Mouse (Mus musculus): Measurements from ENCODE around the gene Prx.

- TF ChIP-seq POLR2A (IDR thresholded peaks at IDR 0.05; ENCODE audit: borderline replicate concordance, low read depth, low read length) = no peak
- no peak for TF ChIP-seq CTCF (IDR thresholded peaks at IDR 0.05; ENCODE audit: low read depth, low read length)
These were observed 42.3 kb downstream of the Prx start for GRCm38 (mm10) chr7:27541431-27541830.
